Mouse (Mus musculus) erythroblast, embryonic 14.5 days (primary cell): ENCODE data around the gene Pigm.

Source experiments
- GATA1 ChIP-seq: IDR thresholded peaks from 2 replicates; pipeline ENCODE4 v1.6.1; 2012; ENCODE audit warnings: low read length, inconsistent platforms, mixed read lengths
- TAL1 ChIP-seq: IDR thresholded peaks from 3 replicates; pipeline ENCODE4 v1.6.1; 2012; ENCODE audit warnings: low read length, inconsistent platforms, mixed read lengths

- TF ChIP-seq GATA1 (no peak), TAL1 (no peak)
These were observed 29.6 kb upstream of the Pigm start for GRCm38 (mm10) chr1:172346707-172347106.
